Mouse (Mus musculus): ENCODE measurements around the gene Rnpepl1.

- TF ChIP-seq TAL1 (IDR thresholded peaks at IDR 0.05; ENCODE audit: low read length) (no peak), GATA1 (IDR thresholded peaks at IDR 0.05; ENCODE audit: low read length) (no peak)
Measured at GRCm38 (mm10) chr1:92910239-92910885, at the start of gene Rnpepl1.

All from erythroblast, embryonic 14.5 days (primary cell).